Mouse (Mus musculus) C2C12 (cell line): ENCODE measurements around the gene Sept3. TPM values are rescaled to one million over a fixed set of nuclear protein-coding genes. Genes with fewer than 3 reads are reported as not detected.

Source experiments
- H3K27me3 ChIP-seq: one replicate; pipeline ENCODE4 v1.6.1; 2011; ENCODE audit not compliant: control insufficient read depth, insufficient read depth, insufficient read length
- H3K36me3 ChIP-seq: one replicate; pipeline ENCODE4 v1.6.1; 2011; ENCODE audit not compliant: control insufficient read depth, insufficient read depth
- H3K4me3 ChIP-seq: one replicate; pipeline ENCODE4 v1.5.1; 2011; ENCODE audit warnings: mild to moderate bottlenecking, control low read depth; ENCODE audit not compliant: poor library complexity, insufficient read depth, severe bottlenecking
- H3K79me2 ChIP-seq: one replicate; pipeline ENCODE4 v1.6.1; 2011; ENCODE audit not compliant: control insufficient read depth, insufficient read depth
- H3K79me3 ChIP-seq: one replicate; pipeline ENCODE4 v1.6.1; 2011; ENCODE audit warnings: low read depth, control low read depth
- H3ac ChIP-seq: one replicate; pipeline ENCODE3; 2011; ENCODE audit warnings: low read depth; ENCODE audit not compliant: control insufficient read depth, insufficient read length
- CEBPB ChIP-seq: IDR thresholded peaks from one replicate; pipeline ENCODE4 v1.6.1; 2011; ENCODE audit warnings: low read depth, mild to moderate bottlenecking, control low read depth, moderate library complexity
- CTCF ChIP-seq: IDR thresholded peaks from one replicate; pipeline ENCODE4 v1.5.1; 2011; ENCODE audit not compliant: control insufficient read depth, insufficient read depth, insufficient read length
- FOSL1 ChIP-seq: IDR thresholded peaks from one replicate; pipeline ENCODE4 v1.8.0; 2011; ENCODE audit warnings: mild to moderate bottlenecking, low read length; ENCODE audit not compliant: poor library complexity, insufficient read depth, severe bottlenecking
- MAX ChIP-seq: IDR thresholded peaks from one replicate; pipeline ENCODE4 v1.6.1; 2011; ENCODE audit warnings: mild to moderate bottlenecking, control low read depth
- MYOD1 ChIP-seq: IDR thresholded peaks from one replicate; pipeline ENCODE4 v1.6.1; 2011; ENCODE audit warnings: low read depth; ENCODE audit not compliant: control insufficient read depth, insufficient read length
- MYOG ChIP-seq: IDR thresholded peaks from one replicate; pipeline ENCODE4 v1.6.1; 2011; ENCODE audit not compliant: control insufficient read depth, insufficient read length; ENCODE audit errors: extremely low read depth
- USF1 ChIP-seq: IDR thresholded peaks from one replicate; pipeline ENCODE4 v1.6.1; 2011; ENCODE audit warnings: low read depth, mild to moderate bottlenecking, control low read depth, moderate library complexity
- polyA plus RNA-seq: library from polyadenylated mRNA; unstranded; fragments of >200 nt; fragmentation: generic; extraction: Trizol; gene quantifications from one replicate; pipeline ENCODE4 v1.2.1, GENCODE M21; 2012; ENCODE audit warnings: missing spikeins

The Sept3 gene
- polyA plus RNA-seq, 1 experiment, result 0.06 TPM

DNA sequence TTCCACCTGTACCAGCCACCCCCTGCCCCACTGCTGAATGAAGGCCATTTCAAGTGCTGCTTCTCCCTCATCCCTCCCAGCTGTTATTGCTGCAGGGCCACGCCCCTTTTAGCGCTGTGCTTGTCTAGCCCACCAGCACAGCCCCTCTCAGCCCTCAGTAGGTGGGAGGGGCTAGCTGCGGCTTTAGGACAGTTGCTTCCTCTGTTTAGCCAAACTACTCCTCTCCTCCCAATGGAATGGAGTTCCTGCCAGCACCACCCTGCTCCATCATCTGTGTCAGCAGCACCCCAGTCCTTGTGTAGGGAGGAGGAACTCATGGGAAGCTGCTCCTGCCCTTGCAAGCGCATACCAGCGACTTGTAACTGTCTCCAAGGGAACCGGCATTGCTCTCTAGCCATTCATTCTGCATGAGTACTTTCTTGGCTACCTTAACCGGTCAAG lies 18.6 kb downstream of the Sept3 start:
- Histone ChIP-seq H3K4me3 (no peak overlapping the region), H3K36me3 (no peaks in the 10 kb centered on the region), H3K27me3 (peaks cover 49% of the 10 kb centered on the region), H3K79me3 (no peaks in the 10 kb centered on the region), H3K79me2 (no peaks in the 10 kb centered on the region), H3ac (no peak overlapping the region)
- no peak for TF ChIP-seq MYOD1

GRCm38 (mm10) chr15:82294059-82294458 lies 19.4 kb downstream of the Sept3 start:
- Histone ChIP-seq H3K27me3 (peaks cover 55% of the 10 kb centered on the region), H3K36me3 (no peaks in the 10 kb centered on the region), H3K79me3 (no peaks in the 10 kb centered on the region), H3K79me2 (no peaks in the 10 kb centered on the region), H3ac (no peak overlapping the region), H3K4me3 (no peak overlapping the region)
- no peak for TF ChIP-seq MYOG
- TF ChIP-seq MYOD1, result no peak
- no peak for TF ChIP-seq CEBPB
- TF ChIP-seq FOSL1, result no peak
- no peak for TF ChIP-seq CTCF
- no peak for TF ChIP-seq USF1
- no peak for TF ChIP-seq MAX

GRCm38 (mm10) chr15:82298764-82299561 lies 24.3 kb downstream of the Sept3 start, which contains the start of gene Wbp2nl:
Wbp2nl (plus strand) TSS chr15:82298954.
- H3K4me3 ChIP-seq, result no peak within 1 kb of the TSS
- no peaks in the 10 kb centered on the region for H3K79me3 ChIP-seq
- no peak within 1 kb of the TSS for H3ac ChIP-seq
- H3K79me2 ChIP-seq, result no peaks in the 10 kb centered on the region
- no peaks in the 10 kb centered on the region for H3K36me3 ChIP-seq
- H3K27me3 ChIP-seq, result peaks cover 52% of the 10 kb centered on the region
- TF ChIP-seq MYOG, result no peak
- no peak for TF ChIP-seq CEBPB
- no peak for TF ChIP-seq MAX
- no peak for TF ChIP-seq USF1
- TF ChIP-seq CTCF, result no peak
- no peak for TF ChIP-seq FOSL1
- TF ChIP-seq MYOD1, result no peak

GRCm38 (mm10) chr15:82307107-82307506 lies 32.4 kb downstream of the Sept3 start:
- H3K36me3 ChIP-seq, result no peaks in the 10 kb centered on the region
- no peaks in the 10 kb centered on the region for H3K79me2 ChIP-seq
- peaks cover 45% of the 10 kb centered on the region for H3K27me3 ChIP-seq
- no peaks in the 10 kb centered on the region for H3K79me3 ChIP-seq
- no peak overlapping the region for H3ac ChIP-seq
- TF ChIP-seq MYOG (no peak), FOSL1 (no peak), CEBPB (no peak), USF1 (no peak), MAX (no peak)
- no peak overlapping the region for H3K4me3 ChIP-seq

DNA sequence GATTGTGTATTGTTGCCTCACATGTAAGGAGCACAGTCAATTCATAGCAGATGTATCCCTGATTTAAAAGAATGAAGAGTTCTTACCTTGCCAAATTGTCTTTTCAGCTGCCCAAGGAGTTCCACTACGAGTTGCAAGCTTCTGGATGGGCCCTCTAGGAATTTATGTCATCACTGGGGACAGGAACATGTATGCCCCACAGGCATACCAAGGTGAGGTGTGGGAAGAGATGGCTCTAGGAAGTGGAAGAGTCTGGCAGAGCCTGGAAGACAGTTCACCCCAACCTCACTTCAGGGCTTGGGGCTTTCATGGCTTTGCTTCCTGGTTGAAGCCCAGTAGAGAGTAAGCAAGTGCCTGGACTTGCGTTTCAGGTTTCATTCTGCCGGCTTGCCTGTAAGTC lies 33.7 kb downstream of the Sept3 start:
- Histone ChIP-seq H3ac (no peak overlapping the region), H3K79me2 (no peaks in the 10 kb centered on the region), H3K4me3 (no peak overlapping the region), H3K27me3 (peaks cover 53% of the 10 kb centered on the region), H3K79me3 (no peaks in the 10 kb centered on the region), H3K36me3 (no peaks in the 10 kb centered on the region)
- no peak for TF ChIP-seq MYOG
- no peak for TF ChIP-seq USF1

DNA sequence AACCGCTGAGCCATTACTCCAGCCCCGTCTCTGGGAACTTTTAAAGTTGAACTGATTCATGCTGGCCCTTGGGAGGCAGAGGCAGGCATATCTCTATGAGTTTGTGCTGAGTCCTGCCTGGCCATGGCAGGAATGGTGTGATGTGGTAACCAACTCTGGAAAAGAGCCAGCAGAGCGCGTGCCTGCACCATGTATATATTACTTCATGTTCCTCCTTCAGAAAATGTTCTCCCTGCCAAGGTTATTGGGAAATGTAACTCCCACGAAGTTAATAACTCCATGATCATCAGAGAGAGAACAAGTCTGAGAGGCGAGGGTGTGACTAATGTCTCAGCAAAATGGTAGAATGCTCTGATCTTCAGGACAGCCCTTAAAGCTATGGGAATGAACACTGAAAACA lies 43.1 kb downstream of the Sept3 start:
- TF ChIP-seq MYOG (no peak), CEBPB (no peak), FOSL1 (no peak), CTCF (no peak), MAX (no peak), USF1 (no peak), MYOD1 (no peak)
- no peaks in the 10 kb centered on the region for H3K79me3 ChIP-seq
- H3K4me3 ChIP-seq, result no peak overlapping the region

More for the DNA sequence above, 43.1 kb downstream of the Sept3 start:
- H3ac ChIP-seq, result no peak overlapping the region
- no peaks in the 10 kb centered on the region for H3K36me3 ChIP-seq
- no peaks in the 10 kb centered on the region for H3K79me2 ChIP-seq
- peaks cover 31% of the 10 kb centered on the region for H3K27me3 ChIP-seq
